Comparison of ENCODE assay signal across 21 mouse cellular contexts in the genomic region with DNA sequence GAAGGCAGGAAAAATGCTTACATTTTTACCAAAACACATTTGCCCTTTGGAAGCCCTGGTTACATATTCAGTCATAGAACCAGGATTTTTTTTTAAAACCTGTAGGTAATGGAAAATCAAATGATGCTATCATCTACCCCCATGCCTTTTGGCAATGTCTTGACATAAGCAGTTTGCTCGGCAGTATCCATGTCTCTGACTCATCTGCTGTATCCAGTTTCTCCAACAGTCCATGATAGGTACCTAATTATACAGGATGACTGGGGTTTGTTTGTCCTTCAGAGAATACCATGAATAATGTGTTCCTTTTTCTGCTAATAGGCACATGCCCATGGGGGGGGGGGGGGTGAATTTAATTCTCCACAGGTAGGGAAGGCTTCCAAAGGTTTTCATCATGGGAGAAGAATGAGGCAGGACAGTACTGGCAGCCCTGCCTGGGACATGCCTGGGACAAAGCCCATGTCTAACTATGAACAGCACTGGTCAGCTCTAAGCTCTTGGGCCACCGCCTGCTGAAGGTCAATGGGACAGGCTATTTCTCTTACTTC.
DNase-seq lines count a peak whose midpoint lies in the region; TF ChIP-seq lines count a peak whose summit lies in the region.
"Had no signal": no experiment of that assay in that cellular context is flagged by ENCODE, and none has a peak within 500 bp of the region (broad histone marks: within the 10 kb centered on the region; RNA-seq: fewer than 3 reads in every experiment).

No protein-coding gene starts in this region.

- TF ChIP-seq POLR2A in embryonic fibroblast, embryonic 13.5 days (IDR thresholded peaks at IDR 0.05; ENCODE audit: low read depth, low read length), result no peak

- H3K27ac ChIP-seq in heart, embryonic 10.5 days, result no peak overlapping the region
- H3K27ac ChIP-seq in embryonic fibroblast, embryonic 13.5 days (ENCODE audit: insufficient read depth, low read length), result peak overlapping the region; percentile 16; the same call in 1 of the 2 replicates
- H3K27ac ChIP-seq: embryonic facial prominence, embryonic 10.5 days; embryonic facial prominence, embryonic 13.5 days; forebrain, embryonic 10.5 days; forebrain, embryonic 13.5 days; heart, adult 2 months; hindbrain, embryonic 12.5 days; hindbrain, embryonic 15.5 days had no signal

- no peak overlapping the region for H3K4me3 ChIP-seq in heart, embryonic 10.5 days
- H3K4me3 ChIP-seq in embryonic fibroblast, embryonic 13.5 days (ENCODE audit: insufficient read depth, low read length), result no peak overlapping the region
- H3K4me3 ChIP-seq: embryonic facial prominence, embryonic 10.5 days; embryonic facial prominence, embryonic 13.5 days; forebrain, embryonic 10.5 days; forebrain, embryonic 13.5 days; heart, adult 2 months; hindbrain, embryonic 12.5 days; hindbrain, embryonic 15.5 days had no signal

- intact Hi-C loops in left cerebral cortex, postnatal 10 days (cut with DNase I), result no loop called here

- TF ChIP-seq CTCF in embryonic fibroblast, embryonic 13.5 days (IDR thresholded peaks at IDR 0.05; ENCODE audit: borderline replicate concordance, insufficient read depth, low read length), result no peak

- peaks cover 7% of the 10 kb centered on the region for H3K4me1 ChIP-seq in heart, embryonic 10.5 days
- peaks cover 3% of the 10 kb centered on the region; the same call in 1 of the 2 replicates for H3K4me1 ChIP-seq in embryonic fibroblast, embryonic 13.5 days (ENCODE audit: control insufficient read depth, insufficient read depth, low read length)
- H3K4me1 ChIP-seq: embryonic facial prominence, embryonic 13.5 days; forebrain, embryonic 10.5 days; forebrain, embryonic 13.5 days; hindbrain, embryonic 12.5 days had no signal

- no peaks in the 10 kb centered on the region for H3K27me3 ChIP-seq in heart, embryonic 10.5 days (ENCODE audit: insufficient read depth, poor library complexity, severe bottlenecking)
- H3K27me3 ChIP-seq: embryonic facial prominence, embryonic 13.5 days; forebrain, embryonic 13.5 days; hindbrain, embryonic 12.5 days; hindbrain, embryonic 15.5 days had no signal

- H3K36me3 ChIP-seq in heart, embryonic 10.5 days, result no peaks in the 10 kb centered on the region
- H3K36me3 ChIP-seq: embryonic facial prominence, embryonic 10.5 days; embryonic facial prominence, embryonic 13.5 days; forebrain, embryonic 10.5 days; hindbrain, embryonic 12.5 days; hindbrain, embryonic 15.5 days had no signal

- H3K9me3 ChIP-seq in heart, embryonic 10.5 days, result no peaks in the 10 kb centered on the region
- H3K9me3 ChIP-seq: embryonic facial prominence, embryonic 10.5 days; embryonic facial prominence, embryonic 13.5 days; forebrain, embryonic 10.5 days; forebrain, embryonic 13.5 days; hindbrain, embryonic 12.5 days; hindbrain, embryonic 15.5 days had no signal

- 81% methylated on average over 2 of the region's 2 CpGs for WGBS in heart, embryonic 10.5 days

- peak; percentile 27 for DNase-seq in gastrocnemius, adult 18-20 months (ENCODE audit: low spot score)
- no peak for DNase-seq in gastrocnemius, postnatal 10 days
- DNase-seq in heart, adult 11 months, result peak; percentile 64
- DNase-seq in heart, embryonic 10.5 days (ENCODE audit: low spot score), result no peak
- DNase-seq in left cerebral cortex, postnatal 10 days (ENCODE audit: extremely low spot score in 1 of 2, low spot score in 2 of 2), result no peak
- no peak for DNase-seq in left cerebral cortex, adult 8-10 months (ENCODE audit: low spot score in 2 of 2)
- DNase-seq: adrenal gland, postnatal 10 days; cerebellum, adult 11-12 months; cerebellum, adult 8-10 months; cerebellum, postnatal 10 days; cerebellum, postnatal 36 days; embryo, embryonic 11 days; heart, adult 2 months; kidney, adult 2 months had no signal

Comparison
In these comparisons a context has a peak if more than half of its experiments do, and no peak if none do; other contexts are left out.
1. DNase-seq: peak in gastrocnemius, adult 18-20 months (single experiment) and heart, adult 11 months (single experiment); none in gastrocnemius, postnatal 10 days (single experiment), heart, embryonic 10.5 days (single experiment), left cerebral cortex, postnatal 10 days (0 of 2) and left cerebral cortex, adult 8-10 months (0 of 2).